ENCODE assay signal across 20 mouse cellular contexts in the genomic region with DNA sequence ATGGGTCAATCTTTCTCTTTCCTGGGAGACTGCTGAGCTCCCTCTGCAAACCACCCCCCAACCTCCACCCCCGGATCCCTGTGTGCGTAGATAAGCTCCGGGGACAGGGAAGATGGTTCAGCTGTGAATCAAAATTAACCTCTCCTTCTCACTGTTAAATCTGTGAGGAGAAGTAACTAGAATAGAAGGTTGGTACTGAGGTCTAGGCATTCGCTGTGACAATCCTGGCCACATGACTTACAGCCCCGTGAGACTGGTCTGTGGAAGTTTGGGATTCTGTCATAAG. TPM values are rescaled to one million over a fixed set of nuclear protein-coding genes. Genes with fewer than 3 reads are reported as not detected.
DNase-seq lines count a peak whose midpoint lies in the region; ATAC-seq lines count a peak whose summit lies in the region.
"Had no signal": no experiment of that assay in that cellular context is flagged by ENCODE, and none has a peak within 500 bp of the region (broad histone marks: within the 10 kb centered on the region; RNA-seq: fewer than 3 reads in every experiment).

No protein-coding gene starts in this region.

- H3K27ac ChIP-seq in limb, embryonic 10.5 days: no peak overlapping the region
- H3K27ac ChIP-seq: embryonic facial prominence, embryonic 13.5 days; forebrain, embryonic 12.5 days; heart, embryonic 13.5 days; hindbrain, embryonic 15.5 days had no signal

- no peaks in the 10 kb centered on the region for H3K9me3 ChIP-seq in limb, embryonic 10.5 days (replicated peaks)
- H3K9me3 ChIP-seq: embryonic facial prominence, embryonic 13.5 days; forebrain, embryonic 12.5 days; G1E; hindbrain, embryonic 15.5 days had no signal

- no peak overlapping the region for H3K4me3 ChIP-seq in limb, embryonic 10.5 days
- H3K4me3 ChIP-seq: embryonic facial prominence, embryonic 13.5 days; forebrain, embryonic 12.5 days; heart, embryonic 13.5 days; hindbrain, embryonic 15.5 days had no signal

- DNase-seq in adrenal gland, postnatal 10 days: peak; percentile 41
- no peak for DNase-seq in adrenal gland, adult 2 months
- no peak for DNase-seq in frontal cortex, postnatal 14 days (ENCODE audit: low spot score in 2 of 2)
- DNase-seq in right cerebral cortex, adult 18-20 months: peak; percentile 21
- no peak for DNase-seq in right cerebral cortex, postnatal 4 days
- DNase-seq in limb, embryonic 10.5 days (ENCODE audit: low spot score): no peak
- DNase-seq: B cell, adult 2 months; cerebellum, adult 18-20 months; cerebellum, adult 9-11 months; cerebellum, postnatal 36 days; kidney, adult 2 months had no signal

- WGBS in limb, embryonic 10.5 days: 93% methylated on average over 5 of the region's 5 CpGs

- ATAC-seq in frontal cortex, adult (ENCODE audit: low TSS enrichment): peak; percentile 87
- ATAC-seq: CD4-positive, CD25-positive, alpha-beta regulatory T cell, adult 4 months; forebrain, embryonic 16.5 days; intestine, embryonic 16.5 days had no signal

- H3K36me3 ChIP-seq in limb, embryonic 10.5 days: no peaks in the 10 kb centered on the region
- H3K36me3 ChIP-seq: embryonic facial prominence, embryonic 13.5 days; forebrain, embryonic 12.5 days; G1E; heart, embryonic 13.5 days; hindbrain, embryonic 15.5 days had no signal

- H3K27me3 ChIP-seq in limb, embryonic 10.5 days (ENCODE audit: low read depth, poor library complexity, severe bottlenecking): no peaks in the 10 kb centered on the region
- H3K27me3 ChIP-seq: embryonic facial prominence, embryonic 13.5 days; forebrain, embryonic 12.5 days; heart, embryonic 13.5 days; hindbrain, embryonic 15.5 days had no signal

- H3K4me1 ChIP-seq in limb, embryonic 10.5 days: no peaks in the 10 kb centered on the region
- H3K4me1 ChIP-seq: embryonic facial prominence, embryonic 13.5 days; forebrain, embryonic 12.5 days; heart, embryonic 13.5 days; hindbrain, embryonic 15.5 days had no signal

RNA-seq across cellular contexts. Expression of a gene that starts 53.0 kb away (rescaled TPM):
- total RNA-seq in adrenal gland, postnatal 10 days (2021): 100 to 1,000 TPM; 354 to 414 TPM
- total RNA-seq in adrenal gland, adult 2 months (2021): 100 to 1,000 TPM; 356 to 495 TPM
- 224 and 272 TPM in 2 replicates for polyA plus RNA-seq in adrenal gland, adult 2 months (2012; rRNA removed)
- polyA plus RNA-seq in limb, embryonic 10.5 days (2016; fragmentation: Nextera tagmentation; extraction: Ambion mirVana): 513 and 547 TPM in 2 replicates

Comparison
In these comparisons a context has a peak if more than half of its experiments do, and no peak if none do; other contexts are left out.
1. DNase-seq: peak in adrenal gland, postnatal 10 days (single experiment) and right cerebral cortex, adult 18-20 months (single experiment); none in adrenal gland, adult 2 months (single experiment), frontal cortex, postnatal 14 days (0 of 2), right cerebral cortex, postnatal 4 days (single experiment) and limb, embryonic 10.5 days (single experiment).